ENCODE assay signal across 14 mouse cellular contexts in the genomic region with DNA sequence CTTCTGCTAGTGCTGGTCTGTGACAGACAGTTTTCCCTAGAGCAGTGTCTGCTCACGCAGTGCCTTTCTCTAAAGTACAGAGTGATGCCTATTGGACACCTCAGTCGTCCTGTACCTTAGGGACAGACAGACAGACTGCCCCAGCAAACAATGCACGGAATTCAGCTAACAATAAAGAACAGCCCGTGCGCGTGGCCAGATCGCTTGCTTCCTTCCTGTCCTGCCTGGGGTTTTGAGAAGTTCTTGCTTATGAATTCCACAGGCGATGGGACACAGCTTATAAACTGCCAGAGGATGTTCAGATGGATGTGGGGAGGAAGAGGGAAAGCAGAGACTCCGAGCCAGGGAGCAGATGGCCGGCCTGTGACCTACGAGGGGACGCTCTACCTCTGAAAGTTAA. TPM values are rescaled to one million over a fixed set of nuclear protein-coding genes. Genes with fewer than 3 reads are reported as not detected.
DNase-seq lines count a peak whose midpoint lies in the region; ATAC-seq and TF ChIP-seq lines count a peak whose summit lies in the region.
"Had no signal": no experiment of that assay in that cellular context is flagged by ENCODE, and none has a peak within 500 bp of the region (broad histone marks: within the 10 kb centered on the region; RNA-seq: fewer than 3 reads in every experiment).

No protein-coding gene starts in this region.

- H3K4me2 ChIP-seq in limb, embryonic 14.5 days (replicated peaks; ENCODE audit: low read depth, low read length, severe bottlenecking) = no peak overlapping the region
- no peak overlapping the region for H3K4me2 ChIP-seq in heart, embryonic 15.5 days
- no peak overlapping the region for H3K4me2 ChIP-seq in kidney, postnatal 0 days (ENCODE audit: low read length)
- no peak overlapping the region for H3K4me2 ChIP-seq in stomach, embryonic 15.5 days
- H3K4me2 ChIP-seq: forebrain, embryonic 12.5 days had no signal

- no peaks in the 10 kb centered on the region for H3K9me3 ChIP-seq in limb, embryonic 14.5 days (ENCODE audit: control insufficient read depth, low read length)
- no peaks in the 10 kb centered on the region for H3K9me3 ChIP-seq in limb, embryonic 10.5 days (replicated peaks)
- H3K9me3 ChIP-seq in heart, embryonic 15.5 days (replicated peaks) = no peaks in the 10 kb centered on the region
- no peaks in the 10 kb centered on the region for H3K9me3 ChIP-seq in kidney, postnatal 0 days (replicated peaks; ENCODE audit: low read length)
- H3K9me3 ChIP-seq in stomach, embryonic 15.5 days = no peaks in the 10 kb centered on the region
- H3K9me3 ChIP-seq: forebrain, embryonic 12.5 days had no signal

- WGBS in limb, embryonic 14.5 days = 63% methylated on average over 12 of the region's 12 CpGs
- WGBS in limb, embryonic 10.5 days = 86% methylated on average over 12 of the region's 12 CpGs
- WGBS in heart, embryonic 15.5 days = 52% methylated on average over 12 of the region's 12 CpGs
- WGBS in kidney, postnatal 0 days = 57% methylated on average over 12 of the region's 12 CpGs
- WGBS in stomach, embryonic 15.5 days = 57% methylated on average over 12 of the region's 12 CpGs

- no peak for TF ChIP-seq POLR2A in limb, embryonic 14.5 days (IDR thresholded peaks at IDR 0.05; ENCODE audit: borderline replicate concordance, extremely low read depth, insufficient read depth, insufficient read length)

- no peak overlapping the region for H3K27ac ChIP-seq in limb, embryonic 14.5 days (replicated peaks; ENCODE audit: low read depth, low read length)
- H3K27ac ChIP-seq in limb, embryonic 10.5 days = no peak overlapping the region
- peak overlapping the region; percentile 25; the same call in 1 of the 2 replicates for H3K27ac ChIP-seq in heart, embryonic 15.5 days
- H3K27ac ChIP-seq in kidney, postnatal 0 days = no peak overlapping the region
- H3K27ac ChIP-seq in stomach, embryonic 15.5 days = no peak overlapping the region
- H3K27ac ChIP-seq: forebrain, embryonic 12.5 days; macrophage had no signal

- H3K27me3 ChIP-seq in limb, embryonic 14.5 days (ENCODE audit: control insufficient read depth, insufficient read depth, low read length) = no peaks in the 10 kb centered on the region
- no peaks in the 10 kb centered on the region for H3K27me3 ChIP-seq in limb, embryonic 10.5 days (ENCODE audit: low read depth, poor library complexity, severe bottlenecking)
- H3K27me3 ChIP-seq in heart, embryonic 15.5 days = no peaks in the 10 kb centered on the region
- H3K27me3 ChIP-seq in kidney, postnatal 0 days (ENCODE audit: insufficient read depth, low read length) = no peaks in the 10 kb centered on the region
- H3K27me3 ChIP-seq in stomach, embryonic 15.5 days (replicated peaks) = no peaks in the 10 kb centered on the region
- H3K27me3 ChIP-seq: forebrain, embryonic 12.5 days had no signal

- no peaks in the 10 kb centered on the region for H3K4me1 ChIP-seq in limb, embryonic 14.5 days (ENCODE audit: control insufficient read depth, insufficient read depth, low read length)
- peaks cover 24% of the 10 kb centered on the region for H3K4me1 ChIP-seq in limb, embryonic 10.5 days
- H3K4me1 ChIP-seq in heart, embryonic 15.5 days (replicated peaks) = peaks cover 63% of the 10 kb centered on the region
- H3K4me1 ChIP-seq in kidney, postnatal 0 days (replicated peaks; ENCODE audit: insufficient read depth, low read length) = peaks cover 12% of the 10 kb centered on the region
- peaks cover 15% of the 10 kb centered on the region for H3K4me1 ChIP-seq in stomach, embryonic 15.5 days

- H3K36me3 ChIP-seq in limb, embryonic 14.5 days (ENCODE audit: control insufficient read depth, insufficient read depth, low read length) = no peaks in the 10 kb centered on the region
- peaks cover 10% of the 10 kb centered on the region; the same call in 1 of the 2 replicates for H3K36me3 ChIP-seq in limb, embryonic 10.5 days
- no peaks in the 10 kb centered on the region for H3K36me3 ChIP-seq in heart, embryonic 15.5 days
- no peaks in the 10 kb centered on the region for H3K36me3 ChIP-seq in kidney, postnatal 0 days (ENCODE audit: insufficient read depth, low read length)
- H3K36me3 ChIP-seq in stomach, embryonic 15.5 days = no peaks in the 10 kb centered on the region
- H3K36me3 ChIP-seq: forebrain, embryonic 12.5 days had no signal

- H3K4me3 ChIP-seq in limb, embryonic 14.5 days (replicated peaks; ENCODE audit: low read length) = no peak overlapping the region
- no peak overlapping the region for H3K4me3 ChIP-seq in limb, embryonic 10.5 days
- no peak overlapping the region for H3K4me3 ChIP-seq in heart, embryonic 15.5 days
- no peak overlapping the region for H3K4me3 ChIP-seq in kidney, postnatal 0 days (replicated peaks; ENCODE audit: low read depth, low read length)
- no peak overlapping the region for H3K4me3 ChIP-seq in stomach, embryonic 15.5 days (replicated peaks)
- H3K4me3 ChIP-seq: forebrain, embryonic 12.5 days had no signal

- 0 out of 2 replicates have a peak overlapping the region, but pooled peaks have one; percentile 16 for H3K9ac ChIP-seq in limb, embryonic 14.5 days (ENCODE audit: low read depth, low read length, severe bottlenecking)
- H3K9ac ChIP-seq in heart, embryonic 15.5 days = no peak overlapping the region
- no peak overlapping the region for H3K9ac ChIP-seq in kidney, postnatal 0 days (ENCODE audit: low read depth, low read length)
- H3K9ac ChIP-seq in stomach, embryonic 15.5 days = no peak overlapping the region
- H3K9ac ChIP-seq: forebrain, embryonic 12.5 days had no signal

- no peak for TF ChIP-seq CTCF in kidney, postnatal 0 days (IDR thresholded peaks at IDR 0.05; ENCODE audit: low read depth)

- DNase-seq in limb, embryonic 14.5 days (ENCODE audit: low spot score) = no peak
- DNase-seq in limb, embryonic 10.5 days (ENCODE audit: low spot score) = no peak
- DNase-seq in kidney, postnatal 0 days (ENCODE audit: low spot score) = peak; percentile 55
- DNase-seq in cerebellum, postnatal 4 days (ENCODE audit: low spot score in 2 of 2) = no peak
- DNase-seq: cerebellum, adult 11-12 months; gastrocnemius, postnatal 36 days; thymus, adult 18-20 months had no signal

- ATAC-seq in limb, embryonic 14.5 days (ENCODE audit: low FRiP score, low read depth) = no peak
- ATAC-seq in heart, embryonic 15.5 days (replicated peaks; ENCODE audit: insufficient number of reproducible peaks, insufficient read depth, low FRiP score, low read depth) = no peak
- no peak for ATAC-seq in kidney, postnatal 0 days (replicated peaks; ENCODE audit: low FRiP score, low read depth)
- peak; percentile 19; the same call in 1 of the 2 replicates for ATAC-seq in stomach, embryonic 15.5 days (ENCODE audit: insufficient read depth, low FRiP score, low read depth)
- no peak for ATAC-seq in CD4-positive, CD25-positive, alpha-beta regulatory T cell, adult 4 months
- ATAC-seq: inflammation-experienced regulatory T-cells, adult 6 months; midbrain, embryonic 16.5 days had no signal

RNA-seq across cellular contexts. Expression of gene Etv6, which starts 25.3 kb away (rescaled TPM):
- polyA plus RNA-seq in limb, embryonic 14.5 days (2012; rRNA removed) = 16.5 and 19.9 TPM in 2 replicates
- polyA plus RNA-seq in limb, embryonic 14.5 days (2014; fragmentation: Nextera tagmentation; extraction: Ambion mirVana) = 13.9 and 14.7 TPM in 2 replicates
- 16.4 and 17.8 TPM in 2 replicates for polyA plus RNA-seq in limb, embryonic 10.5 days (2016; fragmentation: Nextera tagmentation; extraction: Ambion mirVana)
- polyA plus RNA-seq in heart, embryonic 15.5 days (2015; fragmentation: Nextera tagmentation; extraction: Ambion mirVana) = 9.9 and 11.4 TPM in 2 replicates
- 8.9 and 9.2 TPM in 2 replicates for polyA plus RNA-seq in kidney, postnatal 0 days (2015; fragmentation: Nextera tagmentation; extraction: Ambion mirVana)
- 13.6 and 13.8 TPM in 2 replicates for polyA plus RNA-seq in stomach, embryonic 15.5 days (2015; fragmentation: Nextera tagmentation; extraction: Ambion mirVana)
- polyA plus RNA-seq in CD4-positive, CD25-positive, alpha-beta regulatory T cell, adult 4 months (2017; shearing (Covaris generic)) = 10 to 100 TPM in 1 of 2 experiments, 1 to 10 TPM in 1; 9.6 to 11.6 TPM
